Mouse (Mus musculus) heart, embryonic 11.5 days (tissue): ENCODE results near the gene 1700123O20Rik. TPM values are rescaled to one million over a fixed set of nuclear protein-coding genes. Genes with fewer than 3 reads are reported as not detected.

Source experiments
- ATAC-seq: fragments of 200-750 bp; cut with Nextera tagmentation; replicated peaks from 2 replicates; pipeline ENCODE4 v1.8.0; 2017; ENCODE audit warnings: moderate library complexity; ENCODE audit not compliant: insufficient number of reproducible peaks, low FRiP score, low TSS enrichment
- H3K27ac ChIP-seq: fragments of 300-500 bp; sonication (generic); 2 replicates; pipeline ENCODE4 v1.5.1; 2014; ENCODE audit warnings: mild to moderate bottlenecking, low read depth, low read length
- H3K27me3 ChIP-seq: fragments of 300-500 bp; sonication (generic); 2 replicates; pipeline ENCODE4 v1.6.1; 2014; ENCODE audit warnings: mild to moderate bottlenecking, low read length, mixed read lengths; ENCODE audit not compliant: control insufficient read depth, insufficient read depth
- H3K36me3 ChIP-seq: fragments of 300-500 bp; sonication (generic); 2 replicates; pipeline ENCODE4 v1.6.1; 2014; ENCODE audit warnings: mild to moderate bottlenecking, low read length, moderate library complexity, mixed read lengths; ENCODE audit not compliant: control insufficient read depth, insufficient read depth
- H3K4me1 ChIP-seq: fragments of 300-500 bp; sonication (generic); 2 replicates; pipeline ENCODE4 v1.6.1; 2014; ENCODE audit warnings: low read length; ENCODE audit not compliant: control insufficient read depth, insufficient read depth
- H3K4me2 ChIP-seq: fragments of 300-500 bp; sonication (generic); 2 replicates; pipeline ENCODE4 v1.6.1; 2014; ENCODE audit warnings: mild to moderate bottlenecking, moderate library complexity
- H3K4me3 ChIP-seq: fragments of 300-500 bp; sonication (generic); 2 replicates; pipeline ENCODE4 v1.5.1; 2014; ENCODE audit warnings: low read depth, low read length
- H3K9ac ChIP-seq: fragments of 300-500 bp; sonication (generic); 2 replicates; pipeline ENCODE4 v1.6.1; 2014; ENCODE audit warnings: mild to moderate bottlenecking, low read depth, low read length, moderate library complexity
- H3K9me3 ChIP-seq: fragments of 300-500 bp; sonication (generic); replicated peaks from 2 replicates; pipeline ENCODE4 v1.6.1; 2016; ENCODE audit warnings: low read length; ENCODE audit not compliant: control insufficient read depth
- WGBS: fragments of 180-500 bp; shearing (Covaris S2); extraction: QIAGEN DNeasy Blood & Tissue Kit; methylation state at CpG from one replicate; pipeline ENCODE4 v1.1.7; 2014; ENCODE audit not compliant: insufficient replicate concordance; 5-methylcytosine and 5-hydroxymethylcytosine counted together
- polyA plus RNA-seq: library from polyadenylated mRNA; unstranded; fragments of >200 nt; fragmentation: Nextera tagmentation; extraction: Ambion mirVana; gene quantifications from 2 replicates; pipeline ENCODE4 v1.2.1, GENCODE M21; 2014

Gene 1700123O20Rik
- polyA plus RNA-seq, 1 experiment from 2014 or later = 60.8 TPM

DNA sequence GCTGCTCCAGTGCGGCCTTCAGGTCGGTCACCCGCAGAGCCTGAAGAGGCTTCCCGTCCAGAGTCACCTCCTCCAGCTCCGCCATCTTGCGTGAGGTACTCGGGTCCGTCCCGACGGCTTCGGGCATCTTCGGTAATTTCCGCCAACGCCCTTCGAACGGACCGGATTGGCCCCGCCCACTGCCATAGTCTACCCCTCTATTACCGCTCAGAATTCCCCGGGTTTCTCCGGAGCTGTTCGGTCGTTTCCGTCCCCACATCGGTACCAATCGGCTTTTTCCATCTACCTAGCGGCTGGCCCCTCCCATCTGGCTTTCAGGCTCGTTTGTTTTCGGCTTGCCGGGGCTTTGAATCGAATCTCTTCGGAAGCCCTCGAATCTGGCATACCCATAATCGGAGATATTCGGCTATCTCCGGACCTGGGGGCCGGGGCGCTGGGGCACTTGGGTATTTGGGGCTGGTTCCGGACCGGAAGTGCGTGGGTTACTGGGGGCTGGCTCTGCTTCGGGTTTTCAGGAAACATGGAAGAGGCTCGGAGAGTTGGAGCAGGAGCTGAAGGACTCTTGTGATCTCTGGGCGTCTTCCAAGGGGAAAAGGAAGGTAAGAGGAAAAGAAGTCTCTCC is 617 bp downstream of the 1700123O20Rik start, which contains the start of gene Acin1:
Acin1 (minus strand) TSS at position 410 of the 622 bp plus-strand sequence.
- Histone ChIP-seq H3K36me3 (peaks cover 6% of the 10 kb centered on the region; the same call in 1 of the 2 replicates), H3K4me3 (peak within 1 kb of the TSS; percentile 89), H3K27me3 (no peaks in the 10 kb centered on the region), H3K4me2 (peak within 1 kb of the TSS; percentile 89), H3K27ac (peak within 1 kb of the TSS; percentile 98), H3K4me1 (peaks cover 17% of the 10 kb centered on the region), H3K9me3 (no peaks in the 10 kb centered on the region), H3K9ac (peak within 1 kb of the TSS; percentile 99)
- peak; percentile 96 for ATAC-seq
- under 1% methylated on average over 44 of the region's 44 CpGs for WGBS

GRCm38 (mm10) chr14:54687251-54687650 is 1.2 kb downstream of the 1700123O20Rik start:
- H3K4me1 ChIP-seq = peaks cover 17% of the 10 kb centered on the region
- no peak for ATAC-seq
- no peaks in the 10 kb centered on the region for H3K9me3 ChIP-seq
- no peaks in the 10 kb centered on the region for H3K27me3 ChIP-seq
- peak overlapping the region; percentile 99 for H3K9ac ChIP-seq
- H3K27ac ChIP-seq = peak overlapping the region; percentile 98
- peaks cover 6% of the 10 kb centered on the region; the same call in 1 of the 2 replicates for H3K36me3 ChIP-seq
- WGBS = 6% methylated on average over 8 of the region's 8 CpGs
- H3K4me3 ChIP-seq = peak overlapping the region; percentile 89
- H3K4me2 ChIP-seq = peak overlapping the region; percentile 76

DNA sequence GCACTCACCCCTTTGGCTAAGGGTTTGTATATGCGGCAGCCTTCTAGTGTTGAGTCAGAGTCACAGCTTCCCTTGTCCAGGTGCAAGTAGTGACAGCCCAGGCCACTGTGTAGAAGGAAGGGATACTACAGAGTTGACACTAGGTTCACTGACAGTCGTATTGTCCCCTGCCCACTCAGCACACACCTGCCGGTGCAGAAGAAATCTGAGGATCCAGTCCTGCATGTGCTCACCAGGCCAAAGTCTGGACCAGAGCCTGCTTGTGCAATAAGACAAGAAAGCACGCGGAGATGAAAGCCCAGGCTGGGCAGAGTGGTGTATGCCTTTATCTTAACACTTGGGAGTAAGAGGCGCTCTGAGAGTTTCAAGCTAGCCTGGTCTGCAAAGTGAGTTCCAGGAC is 9.0 kb downstream of the 1700123O20Rik start:
- ATAC-seq = no peak

GRCm38 (mm10) chr14:54696752-54697151 is 10.7 kb downstream of the 1700123O20Rik start:
- peaks cover 4% of the 10 kb centered on the region; the same call in 1 of the 2 replicates for H3K36me3 ChIP-seq
- H3K9ac ChIP-seq = no peak overlapping the region
- H3K27me3 ChIP-seq = no peaks in the 10 kb centered on the region
- H3K27ac ChIP-seq = no peak overlapping the region
- no peaks in the 10 kb centered on the region for H3K9me3 ChIP-seq
- no peak for ATAC-seq
- no peak overlapping the region for H3K4me2 ChIP-seq
- peaks cover 5% of the 10 kb centered on the region; the same call in 1 of the 2 replicates for H3K4me1 ChIP-seq
- WGBS = 77% methylated on average over 4 of the region's 4 CpGs
- H3K4me3 ChIP-seq = no peak overlapping the region

More for the DNA sequence above, 9.0 kb downstream of the 1700123O20Rik start:
- Histone ChIP-seq H3K9ac (no peak overlapping the region), H3K4me1 (no peaks in the 10 kb centered on the region), H3K4me2 (no peak overlapping the region), H3K9me3 (no peaks in the 10 kb centered on the region), H3K36me3 (peaks cover 8% of the 10 kb centered on the region; the same call in 1 of the 2 replicates), H3K4me3 (no peak overlapping the region), H3K27ac (no peak overlapping the region), H3K27me3 (no peaks in the 10 kb centered on the region)
- 58% methylated on average over 6 of the region's 6 CpGs for WGBS

- H3K9me3 ChIP-seq = no peaks in the 10 kb centered on the region
- no peak within 1 kb of the TSS for H3K4me2 ChIP-seq
- H3K4me3 ChIP-seq = no peak within 1 kb of the TSS
- H3K27me3 ChIP-seq = peaks cover 3% of the 10 kb centered on the region; the same call in 1 of the 2 replicates
- WGBS = 62% methylated on average over 4 of the region's 4 CpGs
- no peaks in the 10 kb centered on the region for H3K36me3 ChIP-seq
- peaks cover 5% of the 10 kb centered on the region; the same call in 1 of the 2 replicates for H3K4me1 ChIP-seq
- H3K9ac ChIP-seq = no peak within 1 kb of the TSS
- ATAC-seq = no peak
- no peak within 1 kb of the TSS for H3K27ac ChIP-seq
Measured at GRCm38 (mm10) chr14:54698733-54699132, 12.7 kb downstream of the 1700123O20Rik start, which contains the start of gene Gm29776. Gene Gm29776 (minus strand): TSS chr14:54698833.

DNA sequence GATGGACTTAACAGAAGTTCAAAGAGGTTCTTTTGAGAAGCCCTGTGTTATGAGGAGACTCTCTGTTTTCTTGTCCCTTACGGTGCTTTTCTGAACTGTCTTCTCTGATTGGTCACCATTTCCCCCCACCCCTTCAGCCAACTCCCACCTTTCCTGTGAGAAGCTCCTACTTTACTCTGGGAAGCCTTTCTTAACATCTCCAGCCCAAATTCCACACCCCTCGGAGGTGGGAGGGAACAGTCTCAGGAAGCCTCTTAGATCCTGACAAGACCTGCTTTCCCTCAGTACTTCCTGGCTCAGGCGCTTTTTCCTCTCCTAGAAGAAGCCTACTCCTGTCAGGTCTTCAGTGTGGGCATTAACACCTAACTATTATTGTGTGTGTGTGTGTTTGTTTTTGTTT is 13.6 kb downstream of the 1700123O20Rik start:
- Histone ChIP-seq H3K4me3 (no peak overlapping the region), H3K9ac (no peak overlapping the region), H3K4me1 (peaks cover 5% of the 10 kb centered on the region; the same call in 1 of the 2 replicates), H3K36me3 (no peaks in the 10 kb centered on the region), H3K27me3 (peaks cover 3% of the 10 kb centered on the region; the same call in 1 of the 2 replicates), H3K4me2 (no peak overlapping the region), H3K9me3 (no peaks in the 10 kb centered on the region), H3K27ac (no peak overlapping the region)
- 37% methylated on average over 3 of the region's 3 CpGs for WGBS
- no peak for ATAC-seq

- Histone ChIP-seq H3K9me3 (no peaks in the 10 kb centered on the region), H3K9ac (no peak overlapping the region), H3K4me3 (no peak overlapping the region), H3K27me3 (peaks cover 3% of the 10 kb centered on the region; the same call in 1 of the 2 replicates), H3K36me3 (no peaks in the 10 kb centered on the region), H3K27ac (no peak overlapping the region), H3K4me2 (peak overlapping the region; percentile 11; the same call in 1 of the 2 replicates), H3K4me1 (peaks cover 15% of the 10 kb centered on the region)
- WGBS = 8% methylated on average over 6 of the region's 6 CpGs
- no peak for ATAC-seq
Measured at GRCm38 (mm10) chr14:54701298-54701697, 15.3 kb downstream of the 1700123O20Rik start.

DNA sequence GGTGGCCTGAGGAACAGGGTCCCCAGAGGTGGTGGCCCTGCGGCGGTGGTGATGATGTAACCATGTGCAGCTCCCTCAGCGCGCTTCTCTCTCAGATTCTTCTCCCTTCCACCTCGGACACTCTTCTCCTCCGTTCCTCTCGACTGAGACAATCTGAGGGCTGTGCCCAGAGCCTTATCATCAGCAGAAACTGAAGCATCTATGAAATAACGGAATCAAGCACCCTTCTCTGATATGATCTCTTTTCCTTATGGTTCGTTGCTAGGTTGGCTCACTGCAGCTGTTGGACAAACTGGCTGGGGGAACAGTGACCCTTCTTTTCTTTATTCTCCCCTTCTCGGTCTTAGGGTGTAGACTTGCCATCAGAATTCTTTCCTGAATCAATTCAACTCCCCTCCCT is 17.2 kb downstream of the 1700123O20Rik start:
- Histone ChIP-seq H3K27me3 (peaks cover 3% of the 10 kb centered on the region; the same call in 1 of the 2 replicates), H3K4me2 (no peak overlapping the region), H3K9ac (no peak overlapping the region), H3K36me3 (no peaks in the 10 kb centered on the region), H3K4me3 (no peak overlapping the region), H3K9me3 (no peaks in the 10 kb centered on the region), H3K4me1 (peaks cover 27% of the 10 kb centered on the region), H3K27ac (no peak overlapping the region)
- 56% methylated on average over 10 of the region's 10 CpGs for WGBS
- ATAC-seq = no peak
